9 mouse cellular contexts compared by ENCODE assay signal in the genomic region with DNA sequence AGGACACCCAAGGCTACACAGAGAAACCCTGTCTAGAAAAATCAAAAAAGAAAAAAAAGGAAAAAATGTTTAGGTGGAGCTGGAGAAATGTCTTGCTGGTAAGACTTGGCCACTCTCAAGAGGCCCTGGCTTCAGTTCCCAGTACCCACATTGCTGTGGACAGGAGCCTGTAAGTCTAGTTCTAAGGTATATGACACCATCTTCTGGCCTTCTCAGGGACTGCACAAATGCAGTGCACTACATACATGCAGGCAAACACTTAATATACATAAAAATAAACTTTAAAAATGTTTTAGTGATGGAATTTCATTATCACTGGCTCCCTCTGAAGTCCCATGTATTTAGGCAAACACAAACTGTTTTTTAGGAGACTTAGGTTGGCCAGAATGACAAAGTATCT.
A peak's percentile ranks its signal among the peaks of the same experiment; 100 is the strongest.
DNase-seq lines count a peak whose midpoint lies in the region; ATAC-seq and TF ChIP-seq lines count a peak whose summit lies in the region.
"Had no signal": no experiment of that assay in that cellular context is flagged by ENCODE, and none has a peak within 500 bp of the region (broad histone marks: within the 10 kb centered on the region; RNA-seq: fewer than 3 reads in every experiment).

No protein-coding gene starts in this region.

- H3K9ac ChIP-seq in kidney, postnatal 0 days (ENCODE audit: low read depth, low read length): no peak overlapping the region
- no peak overlapping the region for H3K9ac ChIP-seq in hindbrain, embryonic 14.5 days

- peak overlapping the region; percentile 37; the same call in 1 of the 2 replicates for H3K4me2 ChIP-seq in kidney, postnatal 0 days (ENCODE audit: low read length)
- peak overlapping the region; percentile 38 for H3K4me2 ChIP-seq in hindbrain, embryonic 14.5 days (replicated peaks)

- no peak for ATAC-seq in kidney, postnatal 0 days (replicated peaks; ENCODE audit: low FRiP score, low read depth)
- ATAC-seq in hindbrain, embryonic 14.5 days (ENCODE audit: low FRiP score): no peak

- no peaks in the 10 kb centered on the region for H3K36me3 ChIP-seq in kidney, postnatal 0 days (ENCODE audit: insufficient read depth, low read length)
- H3K36me3 ChIP-seq in hindbrain, embryonic 14.5 days (replicated peaks; ENCODE audit: control insufficient read depth, insufficient read depth): no peaks in the 10 kb centered on the region

- no peak for TF ChIP-seq POLR2A in bone marrow, adult 2 months (IDR thresholded peaks at IDR 0.05; ENCODE audit: borderline replicate concordance, control insufficient read depth, low read depth, low read length)

- peak overlapping the region; percentile 84 for H3K27ac ChIP-seq in kidney, postnatal 0 days
- H3K27ac ChIP-seq in bone marrow, adult 2 months (ENCODE audit: control insufficient read depth, insufficient read depth, low read depth, low read length, poor library complexity): peak overlapping the region; percentile 79; the same call in 1 of the 2 replicates
- H3K27ac ChIP-seq in hindbrain, embryonic 14.5 days: peak overlapping the region; percentile 93

- peaks cover 23% of the 10 kb centered on the region for H3K4me1 ChIP-seq in kidney, postnatal 0 days (replicated peaks; ENCODE audit: insufficient read depth, low read length)
- no peaks in the 10 kb centered on the region; the same call in 1 of the 2 replicates for H3K4me1 ChIP-seq in bone marrow, adult 2 months (ENCODE audit: control insufficient read depth, insufficient read depth, low read length)
- peaks cover 24% of the 10 kb centered on the region for H3K4me1 ChIP-seq in hindbrain, embryonic 14.5 days (replicated peaks; ENCODE audit: control insufficient read depth, insufficient read depth, low read length)

- no peak overlapping the region for H3K4me3 ChIP-seq in kidney, postnatal 0 days (replicated peaks; ENCODE audit: low read depth, low read length)
- no peak overlapping the region for H3K4me3 ChIP-seq in bone marrow, adult 2 months (replicated peaks; ENCODE audit: control insufficient read depth, low read depth, low read length)
- H3K4me3 ChIP-seq in hindbrain, embryonic 14.5 days (replicated peaks; ENCODE audit: low read length): no peak overlapping the region

- peak; percentile 28; the same call in 1 of the 2 replicates for TF ChIP-seq CTCF in kidney, postnatal 0 days (IDR thresholded peaks at IDR 0.05; ENCODE audit: low read depth)
- TF ChIP-seq CTCF in bone marrow, adult 2 months (IDR thresholded peaks at IDR 0.05; ENCODE audit: control insufficient read depth, insufficient read depth, low read length): no peak

- H3K9me3 ChIP-seq in kidney, postnatal 0 days (replicated peaks; ENCODE audit: low read length): no peaks in the 10 kb centered on the region
- no peaks in the 10 kb centered on the region for H3K9me3 ChIP-seq in hindbrain, embryonic 14.5 days (ENCODE audit: control insufficient read depth, low read length)

- H3K27me3 ChIP-seq in kidney, postnatal 0 days (ENCODE audit: insufficient read depth, low read length): no peaks in the 10 kb centered on the region
- H3K27me3 ChIP-seq in hindbrain, embryonic 14.5 days (ENCODE audit: control insufficient read depth, insufficient read depth, low read length): no peaks in the 10 kb centered on the region

- no peak for DNase-seq in kidney, postnatal 0 days (ENCODE audit: low spot score)
- no peak for DNase-seq in kidney, adult 11 months
- DNase-seq in hindbrain, embryonic 14.5 days (ENCODE audit: low spot score): no peak
- peak; percentile 47 for DNase-seq in naive thymus-derived CD4-positive, alpha-beta T cell, adult 2 months (ENCODE audit: low read depth)
- DNase-seq in layer of hippocampus, adult 8-10 months (ENCODE audit: low spot score in 2 of 2): no peak
- no peak for DNase-seq in testis, postnatal 14 days (ENCODE audit: low spot score)
- no peak for DNase-seq in cerebellum, adult 11-12 months
- DNase-seq: lung, adult 2 months had no signal
